Mouse (Mus musculus) kidney, postnatal 0 days (tissue): Measurements from ENCODE around the gene Serpina12. TPM values are rescaled to one million over a fixed set of nuclear protein-coding genes. Genes with fewer than 3 reads are reported as not detected.

ENCODE experiments used
- ATAC-seq: fragments of 200-750 bp; cut with Nextera tagmentation; replicated peaks from 2 replicates; pipeline ENCODE4 v1.8.0; 2017; ENCODE audit warnings: low read depth, moderate number of reproducible peaks, moderate TSS enrichment, moderate library complexity; ENCODE audit not compliant: low FRiP score
- DNase-seq: peaks from one replicate; pipeline ENCODE4 v3.0.0-alpha.2; 2016; ENCODE audit warnings: low spot score
- H3K27ac ChIP-seq: fragments of 300-500 bp; sonication (generic); 2 replicates; pipeline ENCODE4 v1.5.1; 2014; ENCODE audit warnings: mild to moderate bottlenecking
- H3K27me3 ChIP-seq: fragments of 300-500 bp; sonication (generic); 2 replicates; pipeline ENCODE4 v1.6.1; 2014; ENCODE audit warnings: low read length, mixed read lengths; ENCODE audit not compliant: insufficient read depth
- H3K36me3 ChIP-seq: fragments of 300-500 bp; sonication (generic); 2 replicates; pipeline ENCODE4 v1.6.1; 2014; ENCODE audit warnings: low read length, mixed read lengths; ENCODE audit not compliant: insufficient read depth
- H3K4me1 ChIP-seq: fragments of 300-500 bp; sonication (generic); replicated peaks from 2 replicates; pipeline ENCODE4 v1.6.1; 2014; ENCODE audit warnings: antibody characterized with exemption, low read length, mixed read lengths; ENCODE audit not compliant: insufficient read depth
- H3K4me2 ChIP-seq: fragments of 300-500 bp; sonication (generic); 2 replicates; pipeline ENCODE4 v1.6.1; 2014; ENCODE audit warnings: mild to moderate bottlenecking, low read length, moderate library complexity, mixed read lengths
- H3K4me3 ChIP-seq: fragments of 300-500 bp; sonication (generic); replicated peaks from 2 replicates; pipeline ENCODE4 v1.5.1; 2014; ENCODE audit warnings: low read depth, low read length
- H3K9ac ChIP-seq: fragments of 300-500 bp; sonication (generic); 2 replicates; pipeline ENCODE4 v1.6.1; 2014; ENCODE audit warnings: low read depth, low read length
- H3K9me3 ChIP-seq: fragments of 300-500 bp; sonication (generic); replicated peaks from 2 replicates; pipeline ENCODE4 v1.6.1; 2016; ENCODE audit warnings: low read length, inconsistent platforms, mixed read lengths
- CTCF ChIP-seq: IDR thresholded peaks from 2 replicates; pipeline ENCODE4 v1.5.1; 2016; ENCODE audit warnings: antibody characterized with exemption, low read depth, mild to moderate bottlenecking, moderate library complexity
- WGBS: fragments of 180-500 bp; shearing (Covaris S2); extraction: QIAGEN DNeasy Blood & Tissue Kit; methylation state at CpG from one replicate; pipeline ENCODE4 v1.1.7; 2014; 5-methylcytosine and 5-hydroxymethylcytosine counted together
- polyA plus RNA-seq: library from polyadenylated mRNA; unstranded; fragments of >200 nt; fragmentation: Nextera tagmentation; extraction: Ambion mirVana; gene quantifications from 2 replicates; pipeline ENCODE4 v1.2.1, GENCODE M21; 2015

The Serpina12 gene
- polyA plus RNA-seq, 1 experiment from 2014 or later = not detected

- Histone ChIP-seq H3K4me2 (no peak overlapping the region), H3K4me1 (no peaks in the 10 kb centered on the region), H3K27me3 (no peaks in the 10 kb centered on the region), H3K9ac (no peak overlapping the region), H3K9me3 (no peaks in the 10 kb centered on the region), H3K4me3 (no peak overlapping the region), H3K27ac (no peak overlapping the region), H3K36me3 (no peaks in the 10 kb centered on the region)
- WGBS = 43% methylated on average over 8 of the region's 8 CpGs
- TF ChIP-seq CTCF = peak; percentile 69
- DNase-seq (peak; percentile 24), ATAC-seq (no peak)
These were observed 14.3 kb downstream of the Serpina12 start for GRCm38 (mm10) chr12:104029986-104030385.

DNA sequence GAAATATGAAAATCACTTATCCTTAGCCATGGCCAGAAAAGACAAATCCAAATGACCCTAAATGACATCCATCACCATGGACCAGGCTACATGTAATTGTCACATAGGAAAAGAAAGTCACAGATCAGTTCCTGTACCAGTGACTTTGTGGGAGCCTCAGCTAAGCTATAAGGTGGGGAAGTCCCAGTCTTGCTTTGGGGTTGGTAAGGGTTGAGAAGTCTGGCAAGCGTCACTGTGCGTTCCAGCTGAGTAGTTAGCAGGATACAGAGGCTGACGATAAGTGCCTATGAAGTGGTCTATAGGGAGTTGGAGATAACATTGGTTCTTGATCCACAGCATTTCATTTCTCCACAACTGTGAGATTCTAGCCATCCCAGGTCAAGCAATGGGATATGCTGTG, 29.0 kb downstream of the Serpina12 start:
- Histone ChIP-seq H3K27me3 (no peaks in the 10 kb centered on the region), H3K4me2 (no peak overlapping the region), H3K27ac (no peak overlapping the region), H3K9ac (no peak overlapping the region), H3K4me1 (no peaks in the 10 kb centered on the region), H3K4me3 (no peak overlapping the region), H3K36me3 (no peaks in the 10 kb centered on the region), H3K9me3 (0 out of 2 replicates have a peak, but pooled peaks cover 3% of the 10 kb centered on the region)
- WGBS = 52% methylated on average over 3 of the region's 3 CpGs
- no peak for DNase-seq
- no peak for ATAC-seq
- TF ChIP-seq CTCF = no peak

GRCm38 (mm10) chr12:104013620-104014019, 30.6 kb downstream of the Serpina12 start, which contains the start of gene Serpina9:
Gene Serpina9 (minus strand): TSS chr12:104013755.
- WGBS = 81% methylated on average over 6 of the region's 6 CpGs
- 0 out of 2 replicates have a peak, but pooled peaks cover 3% of the 10 kb centered on the region for H3K9me3 ChIP-seq
- H3K27ac ChIP-seq = no peak within 1 kb of the TSS
- H3K36me3 ChIP-seq = no peaks in the 10 kb centered on the region
- no peak within 1 kb of the TSS for H3K4me3 ChIP-seq
- ATAC-seq (no peak), DNase-seq (no peak)
- no peaks in the 10 kb centered on the region for H3K27me3 ChIP-seq
- no peak for TF ChIP-seq CTCF
- no peak within 1 kb of the TSS for H3K4me2 ChIP-seq
- no peaks in the 10 kb centered on the region for H3K4me1 ChIP-seq
- H3K9ac ChIP-seq = no peak within 1 kb of the TSS

DNA sequence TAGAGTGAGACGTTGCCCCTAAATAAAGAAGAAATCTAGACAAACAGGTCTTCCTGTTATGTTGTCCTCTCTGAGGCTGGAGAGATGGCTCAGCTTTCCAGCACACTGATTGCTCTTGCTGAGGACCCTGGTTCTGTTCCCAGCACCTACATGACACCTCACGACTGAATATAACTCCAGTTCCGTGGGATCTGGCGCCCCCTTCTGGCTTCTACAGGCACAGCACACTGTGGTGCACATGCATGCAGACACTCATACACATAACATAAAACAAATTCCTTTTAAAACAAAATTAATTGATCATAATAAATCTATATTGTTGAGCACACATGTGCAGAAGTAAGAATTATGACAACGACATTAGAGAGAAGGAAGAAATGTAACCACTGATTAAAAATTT, 39.6 kb downstream of the Serpina12 start:
- H3K9me3 ChIP-seq = no peaks in the 10 kb centered on the region; the same call in 1 of the 2 replicates
- H3K27ac ChIP-seq = no peak overlapping the region
- ATAC-seq (no peak), DNase-seq (no peak)
- H3K27me3 ChIP-seq = no peaks in the 10 kb centered on the region
- 0 out of 2 replicates have a peak, but pooled peaks cover 3% of the 10 kb centered on the region for H3K4me1 ChIP-seq
- TF ChIP-seq CTCF = no peak
- no peak overlapping the region for H3K4me2 ChIP-seq
- 77% methylated on average over 5 of the region's 5 CpGs for WGBS
- no peaks in the 10 kb centered on the region for H3K36me3 ChIP-seq
- no peak overlapping the region for H3K9ac ChIP-seq
- no peak overlapping the region for H3K4me3 ChIP-seq

DNA sequence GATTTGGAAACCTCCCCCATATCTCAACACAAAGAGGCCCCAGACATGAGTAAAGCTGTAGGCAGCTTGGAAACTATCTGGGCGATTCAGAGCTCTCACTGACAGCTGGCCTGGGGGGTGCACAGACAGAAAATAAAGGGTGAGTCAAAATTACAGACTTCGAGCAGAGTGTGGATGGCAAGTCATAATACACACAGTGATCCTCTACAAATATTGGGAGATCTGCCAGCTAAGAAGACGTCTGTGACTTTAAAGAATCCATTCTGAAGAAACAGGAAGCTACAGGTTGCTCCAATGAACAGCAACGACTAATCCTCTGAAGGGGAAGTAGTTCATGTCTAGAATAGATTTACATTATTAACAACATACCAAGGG, 41.0 kb downstream of the Serpina12 start:
- H3K9me3 ChIP-seq = no peaks in the 10 kb centered on the region; the same call in 1 of the 2 replicates
- no peak overlapping the region for H3K4me3 ChIP-seq
- ATAC-seq (no peak), DNase-seq (peak; percentile 19)
- 25% methylated on average over 4 of the region's 4 CpGs for WGBS
- H3K4me1 ChIP-seq = 0 out of 2 replicates have a peak, but pooled peaks cover 3% of the 10 kb centered on the region
- H3K27me3 ChIP-seq = no peaks in the 10 kb centered on the region
- H3K9ac ChIP-seq = no peak overlapping the region
- H3K36me3 ChIP-seq = no peaks in the 10 kb centered on the region
- H3K27ac ChIP-seq = no peak overlapping the region
- H3K4me2 ChIP-seq = no peak overlapping the region
- TF ChIP-seq CTCF = no peak

DNA sequence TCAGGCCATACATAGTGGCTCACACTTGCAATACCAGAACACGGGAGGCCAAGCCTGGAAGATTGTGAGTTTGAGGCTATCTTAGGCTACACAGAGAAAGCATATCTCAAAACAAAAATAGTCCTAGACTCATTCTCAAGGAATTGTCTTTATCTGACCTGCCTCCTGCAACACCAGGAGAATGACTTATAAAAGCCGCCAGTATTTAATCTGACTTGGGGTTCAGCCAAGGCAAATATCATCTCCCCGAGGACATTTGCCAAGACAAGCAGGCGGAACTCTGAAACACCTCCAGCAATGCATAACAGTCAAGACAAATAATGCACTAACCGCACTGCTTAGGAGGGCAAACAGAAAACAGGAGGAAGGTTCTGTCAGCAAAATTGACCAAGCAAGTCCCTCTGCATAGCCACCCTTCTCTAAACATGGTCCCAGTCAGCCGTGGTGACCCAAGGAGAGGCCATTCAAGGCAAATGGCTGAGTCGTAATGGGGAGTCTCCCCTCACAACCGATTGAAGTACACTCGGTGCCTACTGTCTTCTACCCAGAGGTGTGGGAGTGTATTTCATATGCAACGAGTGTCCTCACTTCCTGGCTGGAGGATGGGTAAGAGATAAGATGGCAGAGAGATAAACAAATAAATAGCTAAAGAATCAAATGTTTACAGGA, 41.5 kb downstream of the Serpina12 start:
- Histone ChIP-seq H3K4me3 (no peak overlapping the region), H3K9ac (no peak overlapping the region), H3K9me3 (no peaks in the 10 kb centered on the region; the same call in 1 of the 2 replicates), H3K36me3 (no peaks in the 10 kb centered on the region), H3K27ac (no peak overlapping the region), H3K4me2 (no peak overlapping the region), H3K4me1 (0 out of 2 replicates have a peak, but pooled peaks cover 3% of the 10 kb centered on the region), H3K27me3 (no peaks in the 10 kb centered on the region)
- ATAC-seq (no peak), DNase-seq (peak; percentile 25)
- WGBS = 25% methylated on average over 10 of the region's 10 CpGs
- TF ChIP-seq CTCF = no peak
